Mouse (Mus musculus) ovary, postnatal 10 days (tissue): ENCODE results near the gene Mak.
"Not testable (repeated sequence)": the region's sequence is repeated elsewhere in the genome, so short reads cannot be mapped to it uniquely, and the experiment has no call there.

Source experiments
- DNase-seq: peaks from one replicate; pipeline ENCODE4 v3.0.0; 2022; ENCODE audit warnings: low spot score

Mak gene

DNA sequence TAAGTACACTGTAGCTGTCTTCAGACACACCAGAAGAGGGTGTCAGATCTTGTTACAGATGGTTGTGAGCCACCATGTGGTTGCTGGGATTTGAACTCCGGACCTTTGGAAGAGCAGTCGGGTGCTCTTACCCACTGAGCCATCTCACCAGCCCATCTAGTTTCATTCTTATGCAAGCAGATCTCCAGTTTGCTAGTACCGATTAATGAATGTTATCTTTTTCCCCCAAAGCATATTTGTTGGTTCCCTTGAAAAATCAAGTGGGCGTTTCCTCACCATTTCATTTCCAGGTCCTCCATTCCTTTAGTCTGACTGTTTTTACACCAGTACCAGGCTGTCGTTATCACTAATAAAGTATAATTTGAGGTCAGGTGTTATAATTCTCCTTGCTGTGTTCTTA lies 81.0 kb downstream of the Mak start:
- not testable (repeated sequence) for DNase-seq

DNA sequence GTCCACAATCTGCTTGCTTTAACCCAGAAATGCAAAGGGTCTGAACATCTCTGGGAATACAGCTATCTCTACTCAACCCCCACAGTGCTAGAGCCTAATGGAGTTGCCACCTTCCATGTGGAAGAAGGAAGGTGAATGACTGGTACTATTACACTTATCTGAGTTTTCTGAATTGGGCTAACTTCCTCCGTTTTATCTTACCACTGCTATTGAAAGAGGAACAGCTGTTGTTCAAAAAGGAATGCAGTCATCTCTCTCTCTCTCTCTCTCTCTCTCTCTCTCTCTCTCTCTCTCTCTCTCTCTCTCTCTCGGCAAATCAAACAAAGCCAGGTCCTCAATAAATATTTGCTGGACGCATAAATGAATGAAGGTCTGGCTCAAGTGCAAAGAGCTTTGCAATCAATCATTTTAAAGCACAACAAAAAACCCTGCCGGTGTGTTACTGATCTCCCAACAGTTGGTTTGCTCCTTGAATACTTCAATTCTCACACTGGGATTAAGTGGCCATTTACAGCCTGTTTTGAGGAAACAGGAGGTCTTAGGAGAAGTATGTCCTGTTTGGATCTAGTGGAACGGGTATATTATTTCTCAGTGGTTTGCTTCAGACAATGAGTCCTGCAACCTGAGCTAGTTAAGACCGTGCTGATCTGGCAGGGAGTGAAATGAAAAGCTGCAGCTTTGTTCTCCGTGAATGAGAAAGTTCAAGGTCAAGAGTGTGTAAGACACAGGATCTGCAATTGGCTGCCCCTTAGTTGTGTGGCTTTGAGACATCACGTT lies 84.8 kb downstream of the Mak start:
- DNase-seq = no peak

DNA sequence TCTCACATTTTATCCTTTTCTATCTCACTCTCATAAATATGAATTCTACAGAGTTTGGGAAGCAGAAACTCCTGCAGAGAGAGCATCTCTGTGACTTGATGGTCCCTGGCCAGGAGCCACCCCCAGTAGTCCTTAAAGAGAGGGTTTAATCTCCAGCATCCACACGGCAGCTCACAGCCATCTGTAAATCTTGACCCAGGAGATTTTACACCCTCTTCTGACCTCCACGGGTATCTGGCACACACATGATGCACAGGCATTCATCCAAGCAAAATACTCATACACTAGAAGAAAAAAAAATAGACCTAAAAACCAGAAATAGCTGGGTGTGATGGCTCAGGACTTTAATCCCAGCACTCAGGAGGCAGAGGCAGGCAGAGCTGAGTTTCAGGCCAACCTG lies 91.1 kb downstream of the Mak start:
- no peak for DNase-seq

DNA sequence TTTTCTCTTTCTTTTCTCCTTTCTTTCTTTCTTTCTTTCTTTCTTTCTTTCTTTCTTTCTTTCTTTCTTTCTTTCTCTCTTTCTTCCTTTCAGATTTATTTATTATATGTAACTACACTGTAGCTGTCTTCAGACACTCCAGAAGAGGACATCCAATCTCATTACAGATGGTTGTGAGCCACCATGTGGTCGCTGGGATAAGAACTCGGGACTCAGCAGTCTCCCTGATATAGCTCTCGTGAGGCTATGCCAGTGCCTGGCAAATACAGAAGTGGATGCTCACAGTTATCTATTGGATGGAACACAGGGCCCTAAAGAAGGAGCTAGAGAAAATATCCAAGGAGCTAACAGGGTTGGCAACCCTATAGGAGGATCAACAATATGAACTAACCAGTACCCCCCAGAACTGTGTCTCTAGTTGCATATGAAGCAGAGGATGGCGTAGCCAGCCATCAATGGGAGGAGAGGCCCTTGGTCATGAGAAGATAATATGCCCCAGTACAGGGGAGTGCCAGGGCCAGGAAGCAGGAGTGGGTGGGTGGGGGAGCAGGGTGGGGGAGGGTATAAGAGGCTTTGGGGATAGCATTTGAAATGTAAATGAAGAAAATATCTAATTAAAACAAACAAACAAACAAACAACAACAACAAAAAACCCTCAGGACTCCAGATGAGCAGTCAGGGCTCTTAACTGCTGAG lies 91.8 kb downstream of the Mak start:
- DNase-seq = not testable (repeated sequence)

DNA sequence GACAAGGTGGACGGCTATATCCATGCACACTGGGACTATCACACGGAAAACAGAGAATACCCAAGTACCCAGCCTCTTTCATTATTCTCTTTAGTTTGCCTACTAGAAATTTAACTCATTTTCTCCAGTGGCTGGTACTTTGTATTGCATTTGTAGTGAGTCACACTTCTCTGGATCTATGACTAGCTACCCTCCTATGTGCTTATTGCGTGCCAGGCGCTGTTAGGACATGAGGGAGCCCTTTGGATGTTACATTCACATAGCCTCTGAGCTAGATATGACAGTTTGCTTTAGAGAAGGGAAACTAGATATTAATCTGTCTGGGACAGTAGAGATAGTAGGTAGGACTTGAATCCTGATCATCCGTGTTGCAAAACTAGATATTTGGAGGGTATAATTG lies 93.4 kb downstream of the Mak start:
- DNase-seq = no peak

DNA sequence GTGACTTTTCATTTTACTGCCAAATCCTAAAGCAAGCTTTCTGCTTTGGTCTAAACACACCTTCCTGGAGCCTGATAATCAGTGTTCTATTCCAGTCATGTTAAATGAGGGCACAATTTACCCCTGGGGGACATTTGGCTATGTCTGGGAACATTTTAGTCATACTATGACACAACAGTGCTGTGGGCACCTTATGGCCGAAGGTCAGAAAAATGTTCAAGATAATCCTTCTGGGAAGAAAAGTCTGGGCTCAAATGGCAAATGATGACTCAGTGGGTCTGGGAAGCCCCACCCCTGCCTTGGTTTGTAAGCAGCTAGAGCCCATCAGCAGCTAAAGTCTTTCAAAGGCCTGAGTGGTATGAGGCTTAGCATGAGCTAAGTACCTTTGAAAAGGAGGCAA lies 96.7 kb downstream of the Mak start:
- DNase-seq = no peak

DNA sequence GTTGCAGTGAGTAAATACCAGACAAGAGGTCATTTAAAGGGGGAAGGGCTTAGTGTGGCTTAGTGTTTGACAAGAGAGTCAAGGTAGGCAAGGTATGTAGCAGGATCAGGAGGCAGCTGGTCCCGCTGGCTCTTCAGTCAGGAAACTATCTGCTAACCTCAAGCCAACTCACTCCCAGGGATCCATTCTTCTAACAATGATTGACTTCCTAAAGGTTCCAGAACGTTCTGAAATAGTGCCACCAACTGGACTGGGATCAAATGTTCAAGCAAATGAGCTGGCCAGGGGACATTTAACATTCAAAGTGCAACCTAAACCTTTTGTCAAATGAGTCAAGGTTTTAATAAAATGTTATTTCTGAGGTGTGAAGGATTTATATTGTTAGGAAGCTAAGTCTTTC lies 100.2 kb downstream of the Mak start:
- DNase-seq = no peak

DNA sequence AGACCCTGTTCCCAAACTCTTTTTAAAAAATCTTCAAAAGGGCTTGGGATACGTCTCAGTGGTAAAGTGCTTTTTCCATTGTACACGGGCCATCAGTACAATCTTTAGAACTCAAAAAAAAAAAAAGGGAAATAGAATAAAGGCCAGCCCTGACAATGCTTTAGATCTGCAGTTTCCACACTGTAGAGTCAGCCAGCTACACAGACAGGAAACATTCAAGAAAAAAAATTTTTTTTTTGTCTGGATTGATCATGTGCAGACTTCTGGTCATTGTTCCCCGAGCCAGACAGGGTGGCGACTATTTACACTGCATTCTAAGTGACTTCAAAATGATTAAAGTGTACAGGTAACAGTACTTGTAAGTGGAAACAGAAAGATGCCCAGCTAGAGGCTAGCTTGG lies 100.9 kb downstream of the Mak start:
- no peak for DNase-seq

DNA sequence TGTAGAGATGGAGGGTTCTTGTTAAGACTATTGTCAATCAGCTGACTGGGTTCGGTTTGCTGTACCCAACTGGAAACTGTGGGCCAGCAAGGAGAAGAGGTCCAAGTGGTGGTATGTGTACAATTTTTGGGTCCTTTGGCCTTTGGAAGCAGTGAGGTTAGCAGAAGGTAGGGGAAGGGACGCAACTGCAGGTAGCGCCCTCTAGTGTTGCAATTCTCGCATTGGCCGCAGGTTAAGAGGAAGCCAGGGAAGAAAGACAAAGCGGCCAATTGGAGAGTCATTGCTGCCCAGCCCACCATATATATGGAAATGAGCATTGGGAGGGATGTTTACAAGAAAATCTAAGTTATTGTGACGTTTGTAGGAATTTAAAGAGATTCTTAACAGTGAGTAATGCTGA lies 101.9 kb downstream of the Mak start:
- no peak for DNase-seq
